Mouse (Mus musculus) ovary, postnatal 10 days (tissue): Measurements from ENCODE around the gene Ncoa6.

Source experiments
- DNase-seq: peaks from one replicate; pipeline ENCODE4 v3.0.0; 2022; ENCODE audit warnings: low spot score

The Ncoa6 gene

GRCm38 (mm10) chr2:155436445-155436844, 37.2 kb downstream of the Ncoa6 start:
- no peak for DNase-seq

DNA sequence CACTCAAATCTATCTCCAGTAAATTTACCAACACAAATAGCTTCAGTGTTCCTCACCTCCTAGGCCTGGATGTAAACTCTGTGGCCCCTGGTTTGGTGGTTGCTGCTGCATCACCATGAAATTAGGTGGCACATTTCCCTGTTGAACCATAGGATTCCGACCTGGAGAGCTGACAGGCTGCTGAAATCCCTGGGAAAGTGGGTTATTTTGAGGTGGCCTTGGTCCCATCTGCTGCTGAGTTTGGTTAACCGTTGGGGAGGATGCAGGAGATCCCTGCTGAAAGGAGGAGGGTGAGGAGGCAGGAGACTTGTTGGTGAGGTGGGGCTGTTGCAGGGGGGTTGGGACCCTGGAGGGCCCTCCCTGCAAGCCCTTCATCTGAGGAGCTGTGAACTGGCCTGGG, 52.8 kb downstream of the Ncoa6 start:
- no peak for DNase-seq

- DNase-seq: no peak
These were observed 69.1 kb downstream of the Ncoa6 start for GRCm38 (mm10) chr2:155404635-155405034.

DNA sequence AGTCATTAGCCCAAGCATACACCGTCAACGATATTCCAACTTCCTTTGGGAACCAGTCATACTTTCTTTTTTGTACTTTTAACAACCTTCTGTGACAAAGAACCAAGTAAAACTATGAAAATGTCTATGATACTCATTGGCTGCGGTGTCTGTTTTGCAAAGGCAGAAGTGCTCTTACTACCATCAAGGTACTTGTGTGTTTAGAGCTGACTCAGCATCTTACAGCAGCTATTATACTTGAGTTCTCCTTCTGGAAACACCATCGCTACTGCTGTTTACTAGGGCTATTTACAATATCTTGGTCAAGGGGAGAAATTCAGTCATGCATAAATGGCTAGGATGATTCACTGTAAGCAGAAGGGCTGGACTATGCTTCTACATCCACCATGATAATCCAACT, 71.8 kb downstream of the Ncoa6 start:
- DNase-seq: no peak

DNA sequence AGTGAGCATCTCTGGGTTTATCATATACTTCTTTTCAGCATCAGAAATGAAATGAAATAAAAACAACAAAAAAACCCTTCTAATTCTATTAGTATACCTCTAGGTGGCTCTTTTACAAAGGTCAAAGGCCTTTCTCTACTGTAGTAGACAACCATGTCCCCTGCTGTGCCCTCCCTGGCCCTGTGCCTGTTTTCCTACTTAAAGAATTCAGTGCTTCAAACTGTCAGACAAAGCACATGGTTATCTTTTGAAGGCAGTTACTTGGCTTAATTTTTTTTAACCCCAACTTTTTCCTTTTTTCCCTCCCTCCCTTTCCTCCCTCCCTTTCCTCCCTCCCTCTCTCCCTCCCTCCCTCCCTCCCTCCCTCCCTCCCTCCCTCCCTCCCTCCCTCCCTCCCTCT, 73.4 kb downstream of the Ncoa6 start:
- DNase-seq: no peak

DNA sequence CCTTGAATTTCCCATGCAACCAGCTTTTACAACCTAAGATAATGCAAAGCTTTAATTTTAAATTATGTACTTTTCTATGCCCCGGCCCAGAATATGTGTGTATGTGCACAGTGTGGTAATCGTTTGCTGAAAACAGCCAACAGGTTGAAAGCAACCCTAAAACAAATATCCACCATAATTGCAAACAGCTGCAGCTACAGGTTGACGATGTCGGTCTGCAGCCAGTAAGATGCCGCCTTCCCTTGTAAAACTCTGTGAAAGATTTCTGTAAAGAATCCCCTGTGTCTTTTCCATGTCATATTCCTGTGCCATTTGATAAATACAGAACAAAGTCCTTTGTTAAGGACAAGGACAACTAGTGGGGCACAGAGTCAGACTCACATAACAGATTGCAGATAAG, 79.1 kb downstream of the Ncoa6 start:
- DNase-seq: no peak

- DNase-seq: no peak
These were observed 85.1 kb downstream of the Ncoa6 start for GRCm38 (mm10) chr2:155388573-155388972.

GRCm38 (mm10) chr2:155387052-155387451, 86.6 kb downstream of the Ncoa6 start:
- no peak for DNase-seq

- no peak for DNase-seq
These were observed 87.2 kb downstream of the Ncoa6 start for GRCm38 (mm10) chr2:155386534-155386899.

GRCm38 (mm10) chr2:155385731-155386533, 87.8 kb downstream of the Ncoa6 start:
- no peak for DNase-seq

GRCm38 (mm10) chr2:155385090-155385489, 88.6 kb downstream of the Ncoa6 start:
- no peak for DNase-seq

- no peak for DNase-seq
These were observed 90.8 kb downstream of the Ncoa6 start for GRCm38 (mm10) chr2:155382791-155383438.

- no peak for DNase-seq
These were observed 91.4 kb downstream of the Ncoa6 start for GRCm38 (mm10) chr2:155382332-155382700.

DNA sequence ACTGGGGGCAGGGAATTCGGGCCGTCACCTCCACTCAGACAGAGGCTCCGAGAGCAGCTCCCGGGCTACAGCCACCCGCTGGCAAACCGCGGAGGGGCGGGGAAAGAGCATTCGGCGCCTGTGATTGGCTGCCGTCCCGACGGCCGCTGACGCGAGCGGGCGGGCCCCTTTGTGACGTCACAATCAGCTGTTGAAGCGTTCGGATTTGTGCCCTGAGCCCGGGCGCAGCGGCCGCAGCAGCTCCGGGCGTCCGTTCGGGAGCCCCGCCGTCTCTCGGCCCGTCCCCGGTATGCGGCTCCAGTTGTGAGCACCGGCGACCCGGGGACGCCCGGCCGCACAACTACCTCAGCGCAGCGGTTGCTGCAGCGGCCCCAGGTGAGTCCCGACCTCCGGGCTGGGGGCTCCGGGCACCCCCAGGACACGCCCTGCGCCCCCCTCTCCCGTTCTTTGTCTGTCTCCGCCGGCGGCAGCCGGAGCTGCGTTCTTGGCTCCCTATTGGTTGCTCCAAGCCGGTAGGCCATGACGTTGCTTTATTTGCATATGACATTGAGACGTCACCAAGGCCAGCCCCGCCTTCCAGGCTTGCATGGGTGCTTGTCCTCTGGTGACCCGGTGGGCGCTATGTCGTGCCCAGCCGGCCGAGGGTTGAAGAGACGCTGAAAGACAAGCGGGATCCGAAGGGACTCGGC, 91.9 kb downstream of the Ncoa6 start:
- peak; percentile 97 for DNase-seq

DNA sequence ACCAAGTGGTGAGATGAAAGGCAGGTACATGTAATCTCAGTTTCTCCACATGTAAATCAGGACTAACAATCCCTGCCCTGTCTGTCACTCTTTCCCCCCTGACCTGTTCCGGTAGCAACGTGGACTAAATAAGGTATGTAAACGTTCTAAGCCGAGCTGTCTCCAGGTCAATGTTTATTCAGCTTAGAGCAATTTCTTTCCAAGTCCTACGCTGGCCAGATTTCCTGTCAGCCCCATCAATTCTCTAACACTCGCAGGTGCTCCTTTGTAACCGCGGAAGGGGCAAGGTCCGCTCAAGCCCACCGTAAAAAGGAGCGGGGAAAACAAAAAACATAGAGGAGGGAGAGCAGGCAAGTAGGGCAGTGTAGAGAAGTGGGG, 92.6 kb downstream of the Ncoa6 start:
- no peak for DNase-seq

DNA sequence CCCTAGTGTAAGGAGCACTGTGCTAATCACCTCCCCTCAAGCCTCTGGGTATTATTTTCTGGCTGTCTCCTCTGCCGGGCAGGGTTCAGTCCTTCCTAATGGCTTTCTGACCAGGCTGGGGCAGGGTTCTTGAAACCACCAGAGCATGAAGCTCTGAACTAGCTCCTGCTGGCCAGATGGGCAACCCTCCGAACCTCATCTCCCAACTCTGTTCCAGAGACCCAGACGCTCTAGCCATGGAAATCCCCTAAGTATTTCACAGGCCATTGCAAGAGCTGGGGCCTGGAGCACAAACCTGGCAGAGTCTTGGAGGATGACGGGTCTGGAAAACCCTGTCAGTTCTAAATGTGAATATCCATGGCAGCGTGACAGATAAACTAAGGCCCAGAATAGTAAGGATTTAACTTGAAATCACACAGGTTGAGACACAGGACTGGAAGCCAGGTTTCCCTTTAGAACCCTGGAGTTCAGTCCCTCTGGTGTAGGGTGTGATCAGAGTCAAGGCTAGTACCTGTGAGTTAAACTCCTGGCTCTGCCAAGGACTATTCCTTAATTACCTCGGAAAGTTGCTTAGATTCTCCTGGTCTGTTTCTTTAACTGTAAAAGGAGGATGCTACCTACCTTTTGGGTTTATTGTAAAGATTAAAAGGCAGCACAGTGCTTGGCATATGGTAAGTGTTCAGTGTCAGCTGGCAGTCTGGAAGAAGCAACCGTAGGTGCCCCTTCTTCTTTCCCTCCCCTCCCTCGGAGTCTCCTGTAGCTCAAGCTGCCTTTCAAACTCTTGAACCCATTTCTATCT, 93.2 kb downstream of the Ncoa6 start, which contains the start of gene Trp53inp2:
Gene Trp53inp2 (plus strand): TSS at position 799 of the 799 bp plus-strand sequence.
- no peak for DNase-seq

- no peak for DNase-seq
These were observed 97.5 kb downstream of the Ncoa6 start for GRCm38 (mm10) chr2:155376191-155376590.

DNA sequence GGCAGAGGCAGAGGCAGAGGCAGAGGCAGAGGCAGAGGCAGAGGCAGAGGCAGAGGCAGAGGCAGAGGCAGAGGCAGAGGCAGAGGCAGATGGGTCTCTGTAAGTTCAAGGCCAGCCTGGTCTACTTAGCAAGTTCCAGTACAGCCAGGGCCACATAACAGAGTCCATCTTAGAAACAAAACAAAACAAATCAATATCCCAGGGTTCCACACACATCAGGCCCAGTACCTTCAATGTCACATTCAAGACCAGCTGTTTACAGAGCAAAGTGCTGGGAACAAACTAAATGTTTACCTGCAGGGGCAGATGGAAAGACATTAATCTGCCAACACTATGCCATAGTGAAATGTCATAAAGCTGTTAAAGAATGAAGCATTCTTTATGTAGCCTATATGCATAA, 99.2 kb downstream of the Ncoa6 start:
- no peak for DNase-seq

DNA sequence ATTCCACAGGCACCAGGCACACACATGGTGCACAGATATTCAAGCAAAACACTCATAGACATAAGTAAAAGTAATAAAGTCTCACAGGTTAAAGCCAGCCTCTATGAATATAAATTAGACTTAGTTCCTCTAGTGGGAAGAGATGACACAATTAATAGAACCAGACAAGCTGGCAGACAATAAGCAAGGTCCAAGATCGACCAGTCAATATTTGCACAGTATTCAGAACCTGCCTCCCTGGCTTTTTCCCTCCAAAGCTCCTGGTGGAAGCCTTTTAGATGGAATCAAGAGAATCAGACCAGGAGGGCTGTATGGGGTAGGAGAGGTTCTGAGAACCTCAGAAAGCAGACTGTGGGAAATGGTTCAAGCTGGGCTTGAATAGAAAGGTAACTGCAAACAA, 99.8 kb downstream of the Ncoa6 start:
- no peak for DNase-seq

- DNase-seq: no peak
These were observed 100.4 kb downstream of the Ncoa6 start for GRCm38 (mm10) chr2:155373302-155373701.

DNA sequence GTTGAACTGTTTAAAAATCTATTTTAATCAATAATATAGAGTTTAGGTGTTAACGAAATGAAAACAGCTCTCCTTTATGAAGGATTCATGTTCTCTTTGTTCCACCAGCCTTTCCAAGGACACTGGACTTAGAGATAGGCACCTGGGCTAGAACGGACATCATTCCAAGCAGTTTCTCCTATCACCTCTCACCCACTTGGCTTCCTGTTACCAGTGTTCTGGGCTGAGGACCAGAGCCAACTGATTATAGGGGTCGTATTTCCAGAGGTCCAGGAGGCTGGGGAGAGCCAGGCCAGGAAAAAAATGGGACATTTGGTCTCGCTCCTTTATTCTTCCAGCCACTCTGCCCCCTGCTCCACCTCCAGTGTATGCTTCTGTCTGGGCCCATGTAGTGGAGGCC, 101.2 kb downstream of the Ncoa6 start:
- no peak for DNase-seq

DNA sequence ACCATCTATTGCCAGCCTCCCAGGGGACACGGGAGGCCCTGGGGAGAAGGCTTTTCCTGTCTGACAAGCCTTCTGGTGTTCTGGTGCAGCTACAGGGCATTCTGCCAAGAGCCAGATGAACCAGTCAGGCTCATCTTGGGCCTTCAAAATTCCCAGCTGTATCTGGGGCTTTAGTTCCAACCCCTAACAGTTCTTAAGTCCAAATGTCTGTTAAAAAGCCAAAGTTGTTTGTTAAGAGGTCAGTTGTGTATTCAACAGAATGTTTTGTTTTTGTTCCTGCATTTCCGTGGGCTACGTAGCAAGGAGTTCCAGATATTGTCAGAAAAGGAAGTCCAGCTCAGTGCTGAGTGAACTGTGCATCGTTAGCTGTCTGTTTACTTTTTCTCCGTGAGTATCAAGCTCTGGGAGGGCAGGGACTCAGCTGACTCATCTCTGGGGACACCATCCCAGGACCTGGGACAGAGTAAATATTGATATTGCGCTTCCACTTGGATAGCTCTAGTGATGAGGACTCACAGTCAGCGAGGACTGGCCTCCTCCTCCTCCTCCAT, 104.3 kb downstream of the Ncoa6 start:
- DNase-seq: no peak
